Mouse (Mus musculus) midbrain, embryonic 12.5 days (tissue): ENCODE data around the gene Ddx6. TPM values are rescaled to one million over a fixed set of nuclear protein-coding genes. Genes with fewer than 3 reads are reported as not detected.
A peak's percentile ranks its signal among the peaks of the same experiment; 100 is the strongest.
"Not testable (repeated sequence)": the region's sequence is repeated elsewhere in the genome, so short reads cannot be mapped to it uniquely, and the experiment has no call there.

ENCODE experiments used
- ATAC-seq: fragments of 200-750 bp; cut with Nextera tagmentation; 2 replicates; pipeline ENCODE4 v1.8.0; 2017; ENCODE audit warnings: low read depth, moderate TSS enrichment, moderate library complexity; ENCODE audit not compliant: low FRiP score
- H3K27ac ChIP-seq: fragments of 300-500 bp; sonication (generic); replicated peaks from 2 replicates; pipeline ENCODE4 v1.5.1; 2016; ENCODE audit warnings: mild to moderate bottlenecking
- H3K27me3 ChIP-seq: fragments of 300-500 bp; sonication (generic); 2 replicates; pipeline ENCODE4 v1.6.1; 2016; ENCODE audit warnings: mild to moderate bottlenecking
- H3K36me3 ChIP-seq: fragments of 300-500 bp; sonication (generic); 2 replicates; pipeline ENCODE4 v1.6.1; 2016
- H3K4me1 ChIP-seq: fragments of 300-500 bp; sonication (generic); 2 replicates; pipeline ENCODE4 v1.6.1; 2016
- H3K4me2 ChIP-seq: fragments of 300-500 bp; sonication (generic); replicated peaks from 2 replicates; pipeline ENCODE4 v1.6.1; 2016; ENCODE audit warnings: mild to moderate bottlenecking, moderate library complexity
- H3K4me3 ChIP-seq: fragments of 300-500 bp; sonication (generic); 2 replicates; pipeline ENCODE4 v1.5.1; 2016; ENCODE audit warnings: mild to moderate bottlenecking
- H3K9ac ChIP-seq: fragments of 300-500 bp; sonication (generic); replicated peaks from 2 replicates; pipeline ENCODE4 v1.6.1; 2016; ENCODE audit warnings: mild to moderate bottlenecking, moderate library complexity
- H3K9me3 ChIP-seq: fragments of 300-500 bp; sonication (generic); 2 replicates; pipeline ENCODE4 v1.6.1; 2016; ENCODE audit warnings: mild to moderate bottlenecking
- whole genome bisulfite sequencing: fragments of 180-500 bp; shearing (Covaris S2); methylation state at CpG from one replicate; pipeline ENCODE4 v1.1.7; 2016; 5-methylcytosine and 5-hydroxymethylcytosine counted together
- polyA plus RNA-seq: library from polyadenylated mRNA; unstranded; fragments of >200 nt; fragmentation: Nextera tagmentation; extraction: Ambion mirVana; gene quantifications from 2 replicates; pipeline ENCODE4 v1.2.1, GENCODE M21; 2016

Gene Ddx6
- polyA plus RNA-seq, 1 experiment from 2014 or later: 25.2 TPM

GRCm38 (mm10) chr9:44597742-44598141, 7.0 kb upstream of the Ddx6 start:
- peaks cover 15% of the 10 kb centered on the region for H3K27me3 ChIP-seq
- H3K36me3 ChIP-seq: no peaks in the 10 kb centered on the region
- H3K4me2 ChIP-seq: no peak overlapping the region
- ATAC-seq: no peak
- no peak overlapping the region for H3K9ac ChIP-seq
- no peak overlapping the region for H3K4me3 ChIP-seq
- peaks cover 22% of the 10 kb centered on the region for H3K4me1 ChIP-seq
- H3K27ac ChIP-seq: no peak overlapping the region
- WGBS: 90% methylated on average over 2 of the region's 2 CpGs
- no peaks in the 10 kb centered on the region for H3K9me3 ChIP-seq

- Histone ChIP-seq H3K4me3 (peak overlapping the region; percentile 22), H3K9me3 (no peaks in the 10 kb centered on the region), H3K27ac (peak overlapping the region; percentile 54), H3K9ac (peak overlapping the region; percentile 49; the same call in 1 of the 2 replicates), H3K36me3 (no peaks in the 10 kb centered on the region), H3K4me2 (peak overlapping the region; percentile 47), H3K4me1 (peaks cover 29% of the 10 kb centered on the region), H3K27me3 (peaks cover 15% of the 10 kb centered on the region)
- ATAC-seq: peak; percentile 48; the same call in 1 of the 2 replicates
- 5% methylated on average over 18 of the region's 18 CpGs for WGBS
Measured at GRCm38 (mm10) chr9:44598899-44599495, 5.7 kb upstream of the Ddx6 start.

DNA sequence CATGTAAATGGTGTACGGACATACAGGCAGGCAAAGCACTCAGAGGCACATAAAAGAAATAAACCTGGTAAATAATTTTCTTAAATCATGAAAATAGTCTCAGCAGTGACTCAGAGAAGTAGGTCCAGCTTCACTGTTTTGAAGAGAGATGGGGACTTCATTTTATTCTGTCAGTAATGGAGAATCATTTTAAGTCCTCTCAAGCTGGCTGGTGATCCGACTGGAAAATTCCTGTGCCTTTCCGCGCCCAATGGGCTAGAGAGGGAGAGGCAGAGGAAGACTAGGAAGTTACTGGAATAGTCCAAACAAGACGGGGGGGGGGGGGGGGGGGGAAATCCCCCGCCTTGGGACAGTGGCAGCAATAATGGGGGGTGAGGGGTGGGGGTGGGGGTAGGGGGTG, 5.1 kb upstream of the Ddx6 start:
- H3K4me1 ChIP-seq: peaks cover 29% of the 10 kb centered on the region
- no peak for ATAC-seq
- H3K27ac ChIP-seq: no peak overlapping the region
- H3K27me3 ChIP-seq: peaks cover 15% of the 10 kb centered on the region
- no peaks in the 10 kb centered on the region for H3K36me3 ChIP-seq
- 20% methylated on average over 4 of the region's 6 CpGs for WGBS
- H3K9ac ChIP-seq: no peak overlapping the region
- no peak overlapping the region for H3K4me3 ChIP-seq
- H3K4me2 ChIP-seq: peak overlapping the region; percentile 47
- H3K9me3 ChIP-seq: no peaks in the 10 kb centered on the region

DNA sequence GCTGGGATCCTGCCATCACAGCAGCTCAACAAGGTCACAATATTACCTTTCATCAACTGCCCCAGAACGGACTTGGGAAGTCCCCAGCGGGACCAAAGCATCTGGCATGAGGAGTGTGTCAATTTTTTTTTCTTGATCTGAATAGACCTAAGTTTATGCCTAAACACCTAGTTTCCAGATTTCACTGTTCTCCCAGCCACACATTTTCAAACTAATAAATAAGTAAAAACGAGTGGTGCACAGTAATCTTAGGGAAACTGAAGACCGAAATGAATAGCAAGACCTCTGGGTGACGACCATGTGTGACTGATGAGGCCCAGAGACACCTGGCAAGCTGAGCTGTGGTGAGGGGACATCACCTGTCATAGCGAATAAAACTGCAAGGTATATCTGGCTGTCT, 3.9 kb upstream of the Ddx6 start:
- no peaks in the 10 kb centered on the region for H3K36me3 ChIP-seq
- 86% methylated on average over 6 of the region's 6 CpGs for WGBS
- H3K4me1 ChIP-seq: peaks cover 29% of the 10 kb centered on the region
- ATAC-seq: no peak
- no peak overlapping the region for H3K4me3 ChIP-seq
- H3K9ac ChIP-seq: no peak overlapping the region
- no peak overlapping the region for H3K4me2 ChIP-seq
- H3K9me3 ChIP-seq: no peaks in the 10 kb centered on the region
- H3K27ac ChIP-seq: no peak overlapping the region
- peaks cover 15% of the 10 kb centered on the region for H3K27me3 ChIP-seq

DNA sequence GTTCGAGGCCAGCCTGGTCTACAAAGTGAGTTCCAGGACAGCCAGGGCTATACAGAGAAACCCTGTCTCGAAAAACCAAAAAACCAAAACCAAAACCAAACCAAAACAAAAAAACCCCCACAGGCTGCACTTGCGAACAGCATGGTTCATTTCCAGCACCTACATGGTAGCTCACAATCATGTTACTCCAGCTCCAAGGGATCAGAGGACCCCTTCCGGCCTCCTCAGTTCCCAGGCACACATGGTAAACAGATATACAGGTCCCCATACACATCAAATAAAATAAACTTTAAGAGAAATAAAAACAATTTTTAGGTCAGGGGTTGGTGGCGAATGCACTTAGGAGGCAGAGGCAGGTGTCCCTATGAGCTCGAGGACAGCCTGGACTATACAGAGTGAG, 1.9 kb upstream of the Ddx6 start:
- ATAC-seq: no peak
- 74% methylated on average over 6 of the region's 6 CpGs for WGBS
- H3K9me3 ChIP-seq: no peaks in the 10 kb centered on the region
- peaks cover 5% of the 10 kb centered on the region for H3K27me3 ChIP-seq
- peaks cover 7% of the 10 kb centered on the region for H3K36me3 ChIP-seq
- H3K9ac ChIP-seq: peak overlapping the region; percentile 100
- peak overlapping the region; percentile 100 for H3K27ac ChIP-seq
- peak overlapping the region; percentile 71 for H3K4me2 ChIP-seq
- peak overlapping the region; percentile 98 for H3K4me3 ChIP-seq
- H3K4me1 ChIP-seq: peaks cover 41% of the 10 kb centered on the region

DNA sequence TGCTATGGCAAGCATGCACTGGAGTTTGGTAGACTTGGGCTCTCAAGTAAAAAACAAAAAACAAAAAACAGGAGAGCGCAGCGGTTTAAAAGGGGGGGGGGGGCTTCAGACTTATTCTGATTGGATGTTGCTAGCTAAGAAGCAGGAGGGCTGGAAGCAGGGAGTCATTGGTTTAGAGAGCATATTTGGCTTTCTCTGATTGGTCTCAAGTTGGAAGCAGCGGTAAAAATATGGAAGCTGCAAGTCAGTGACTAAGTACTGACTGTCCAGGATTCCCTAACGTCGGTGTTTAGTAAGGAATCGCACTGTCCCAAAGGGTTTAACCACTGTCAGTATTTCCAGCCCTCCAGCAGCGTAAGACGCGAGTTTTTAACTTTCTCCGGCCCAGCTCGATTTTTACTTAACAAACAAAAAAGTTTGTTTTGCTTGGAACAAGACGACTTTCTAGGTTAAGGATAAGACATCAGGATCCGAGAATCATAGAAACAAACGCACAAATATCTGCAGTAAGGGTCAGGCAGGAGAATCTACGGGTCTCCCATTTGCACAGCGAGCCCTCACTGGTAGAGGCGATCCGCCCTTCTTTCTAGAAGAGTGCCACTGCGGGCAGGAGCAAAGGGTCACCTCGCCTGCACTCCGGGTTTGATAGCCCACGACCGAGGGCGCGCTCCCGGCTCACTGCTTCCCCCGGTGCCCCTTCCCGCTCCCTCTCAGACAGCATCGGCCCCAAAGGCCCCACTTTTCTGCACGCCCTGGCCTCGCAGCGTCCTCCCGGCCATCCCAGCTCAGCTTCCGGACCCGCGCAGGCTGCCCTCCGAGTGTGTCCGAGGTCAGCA, 1.0 kb upstream of the Ddx6 start:
- Histone ChIP-seq H3K27me3 (no peaks in the 10 kb centered on the region), H3K4me2 (peak overlapping the region; percentile 71), H3K36me3 (peaks cover 15% of the 10 kb centered on the region), H3K4me1 (peaks cover 44% of the 10 kb centered on the region), H3K9ac (peak overlapping the region; percentile 100), H3K27ac (peak overlapping the region; percentile 100), H3K4me3 (peak overlapping the region; percentile 98), H3K9me3 (no peaks in the 10 kb centered on the region)
- peak; percentile 42 for ATAC-seq
- 1% methylated on average over 38 of the region's 38 CpGs for WGBS

DNA sequence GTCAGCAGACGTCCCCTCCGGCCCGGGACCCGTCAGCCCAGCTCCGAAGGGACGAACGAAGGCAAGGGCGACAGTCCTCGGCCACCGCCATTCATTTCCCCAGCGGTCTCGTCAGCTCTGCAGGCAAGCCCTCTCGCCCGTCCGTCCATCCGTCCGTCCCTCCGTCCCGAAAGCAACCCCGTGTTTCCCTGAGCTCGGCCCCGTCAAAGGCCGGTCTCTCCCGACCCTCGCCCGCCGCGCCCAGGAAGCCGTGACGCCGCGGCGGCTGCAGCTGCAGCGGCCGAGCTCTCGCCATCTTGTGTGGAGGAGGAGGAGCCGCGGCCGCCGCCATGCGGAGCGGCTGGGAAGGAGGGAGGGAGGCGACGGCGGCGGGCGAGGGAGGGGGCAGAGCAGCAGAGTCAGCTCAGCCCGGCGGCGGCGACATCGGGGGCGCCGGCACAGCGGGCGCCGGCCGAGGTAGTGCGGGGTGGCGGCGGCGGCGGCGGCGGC, 358 bp upstream of the Ddx6 start:
- H3K4me2 ChIP-seq: peak overlapping the region; percentile 71
- peak overlapping the region; percentile 98 for H3K4me3 ChIP-seq
- peak; percentile 71 for ATAC-seq
- H3K9me3 ChIP-seq: no peaks in the 10 kb centered on the region
- peaks cover 41% of the 10 kb centered on the region for H3K4me1 ChIP-seq
- peak overlapping the region; percentile 100 for H3K9ac ChIP-seq
- H3K27ac ChIP-seq: peak overlapping the region; percentile 100
- WGBS: 0% methylated on average over 36 of the region's 65 CpGs
- H3K27me3 ChIP-seq: no peaks in the 10 kb centered on the region
- peaks cover 21% of the 10 kb centered on the region for H3K36me3 ChIP-seq

- 0 out of 2 replicates have a peak, but pooled peaks have one; percentile 5 for ATAC-seq
- Histone ChIP-seq H3K9ac (peak overlapping the region; percentile 100), H3K4me1 (peaks cover 31% of the 10 kb centered on the region), H3K36me3 (peaks cover 33% of the 10 kb centered on the region), H3K4me3 (peak overlapping the region; percentile 98), H3K9me3 (no peaks in the 10 kb centered on the region), H3K27ac (peak overlapping the region; percentile 100), H3K4me2 (peak overlapping the region; percentile 60), H3K27me3 (no peaks in the 10 kb centered on the region)
- WGBS: under 1% methylated on average over 13 of the region's 13 CpGs
Measured at GRCm38 (mm10) chr9:44605616-44606165, 999 bp downstream of the Ddx6 start.

DNA sequence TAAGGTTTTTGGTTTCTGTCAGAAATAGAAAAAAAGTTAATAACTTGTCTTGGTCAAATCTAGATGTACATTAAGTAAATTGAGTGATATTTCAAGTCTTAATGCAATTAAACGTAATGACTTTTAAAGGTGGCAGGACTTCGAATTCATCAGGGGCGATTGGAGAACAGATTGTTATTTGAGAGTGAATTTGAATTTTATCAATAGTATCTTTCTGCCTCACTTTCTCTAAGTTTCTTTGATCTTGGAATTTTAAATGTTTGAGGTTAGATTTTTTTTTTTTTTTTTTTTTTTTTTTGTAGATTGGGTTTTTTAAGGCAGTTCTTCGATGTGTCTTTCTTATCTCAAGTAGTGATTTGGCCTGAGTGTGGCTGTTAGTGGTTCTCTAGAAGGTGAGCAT, 2.0 kb downstream of the Ddx6 start:
- no peak overlapping the region for H3K9ac ChIP-seq
- peaks cover 31% of the 10 kb centered on the region for H3K4me1 ChIP-seq
- peaks cover 40% of the 10 kb centered on the region for H3K36me3 ChIP-seq
- ATAC-seq: no peak
- no peaks in the 10 kb centered on the region for H3K9me3 ChIP-seq
- peak overlapping the region; percentile 98; the same call in 1 of the 2 replicates for H3K4me3 ChIP-seq
- no peak overlapping the region for H3K27ac ChIP-seq
- peak overlapping the region; percentile 60 for H3K4me2 ChIP-seq
- H3K27me3 ChIP-seq: no peaks in the 10 kb centered on the region
- WGBS: 78% methylated on average over 4 of the region's 4 CpGs

- H3K27me3 ChIP-seq: no peaks in the 10 kb centered on the region
- H3K36me3 ChIP-seq: peaks cover 42% of the 10 kb centered on the region
- H3K4me2 ChIP-seq: peak overlapping the region; percentile 60
- H3K27ac ChIP-seq: no peak overlapping the region
- 79% methylated on average over 4 of the region's 4 CpGs for WGBS
- H3K9me3 ChIP-seq: no peaks in the 10 kb centered on the region
- ATAC-seq: no peak
- H3K4me3 ChIP-seq: peak overlapping the region; percentile 17
- no peak overlapping the region for H3K9ac ChIP-seq
- H3K4me1 ChIP-seq: peaks cover 31% of the 10 kb centered on the region
Measured at GRCm38 (mm10) chr9:44607306-44607705, 2.6 kb downstream of the Ddx6 start.

DNA sequence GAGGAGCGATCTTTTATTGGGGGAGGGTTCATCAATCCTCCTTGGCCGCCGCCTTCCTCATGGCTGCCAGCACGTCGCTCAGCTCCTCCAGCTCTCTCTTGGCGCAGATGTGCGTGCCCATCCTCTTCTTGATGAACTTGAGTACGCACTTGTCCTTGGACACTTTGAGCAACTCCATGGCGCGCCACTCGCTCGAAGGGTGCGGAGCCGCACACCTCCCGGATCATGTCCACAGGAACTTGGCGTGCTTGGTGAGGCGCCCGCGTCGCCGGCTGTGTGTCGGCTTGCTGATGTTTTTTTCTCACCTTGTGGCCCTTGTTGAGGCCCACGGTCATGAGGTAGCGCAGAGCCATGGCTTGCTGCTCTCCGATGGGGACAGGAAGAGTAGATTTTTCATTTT, 5.7 kb downstream of the Ddx6 start:
- Histone ChIP-seq H3K9me3 (no peaks in the 10 kb centered on the region), H3K4me2 (no peak overlapping the region), H3K27ac (no peak overlapping the region), H3K9ac (no peak overlapping the region), H3K4me3 (no peak overlapping the region), H3K4me1 (peaks cover 24% of the 10 kb centered on the region), H3K27me3 (no peaks in the 10 kb centered on the region), H3K36me3 (peaks cover 72% of the 10 kb centered on the region)
- 97% methylated on average over 25 of the region's 25 CpGs for WGBS
- ATAC-seq: no peak

- not testable (repeated sequence) for H3K27ac ChIP-seq, H3K9ac ChIP-seq, ATAC-seq, H3K9me3 ChIP-seq, H3K27me3 ChIP-seq, H3K4me1 ChIP-seq, H3K4me3 ChIP-seq, H3K4me2 ChIP-seq
- H3K36me3 ChIP-seq: peaks cover 89% of the 10 kb centered on the region
- WGBS: 81% methylated on average over 1 of the region's 1 CpGs
Measured at GRCm38 (mm10) chr9:44613081-44613480, 8.4 kb downstream of the Ddx6 start.
